Mouse (Mus musculus) 3T3-L1 (cell line): Measurements from ENCODE around the gene Golgb1.
"Not testable (repeated sequence)": the region's sequence is repeated elsewhere in the genome, so short reads cannot be mapped to it uniquely, and the experiment has no call there.

Source experiments
- DNase-seq: peaks from one replicate; pipeline ENCODE4 v3.0.0-alpha.2; 2015; ENCODE audit warnings: low read depth, low spot score

Golgb1 gene

GRCm38 (mm10) chr16:36874583-36875275 is at the start of gene Golgb1, which contains the start of gene Eaf2:
TSS of gene Golgb1 (plus strand) at chr16:36875140.
TSS of gene Eaf2 (minus strand) at chr16:36875003.
- DNase-seq = peak; percentile 100

DNA sequence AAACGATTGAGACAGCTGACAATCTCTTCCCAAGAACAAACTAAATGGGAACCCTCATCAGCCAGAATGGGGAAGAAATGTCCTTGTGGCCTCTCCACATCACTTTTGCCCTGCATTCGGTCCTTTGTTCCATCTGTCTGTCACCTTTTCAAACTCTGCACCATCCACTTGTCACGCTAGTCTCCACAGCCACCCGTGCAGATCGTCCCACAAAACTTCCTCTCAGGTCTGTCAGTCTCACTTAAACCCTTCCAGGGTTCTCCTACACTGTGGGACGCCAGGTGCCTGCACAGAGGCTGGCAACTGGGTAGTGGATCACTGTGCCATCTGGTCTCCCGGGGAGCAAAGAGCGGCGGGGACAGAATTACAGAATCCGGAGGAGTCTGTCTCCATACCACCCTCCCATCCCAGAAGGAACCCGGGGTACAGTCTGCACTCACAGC is 47.3 kb upstream of the Golgb1 start:
- DNase-seq = peak; percentile 6

DNA sequence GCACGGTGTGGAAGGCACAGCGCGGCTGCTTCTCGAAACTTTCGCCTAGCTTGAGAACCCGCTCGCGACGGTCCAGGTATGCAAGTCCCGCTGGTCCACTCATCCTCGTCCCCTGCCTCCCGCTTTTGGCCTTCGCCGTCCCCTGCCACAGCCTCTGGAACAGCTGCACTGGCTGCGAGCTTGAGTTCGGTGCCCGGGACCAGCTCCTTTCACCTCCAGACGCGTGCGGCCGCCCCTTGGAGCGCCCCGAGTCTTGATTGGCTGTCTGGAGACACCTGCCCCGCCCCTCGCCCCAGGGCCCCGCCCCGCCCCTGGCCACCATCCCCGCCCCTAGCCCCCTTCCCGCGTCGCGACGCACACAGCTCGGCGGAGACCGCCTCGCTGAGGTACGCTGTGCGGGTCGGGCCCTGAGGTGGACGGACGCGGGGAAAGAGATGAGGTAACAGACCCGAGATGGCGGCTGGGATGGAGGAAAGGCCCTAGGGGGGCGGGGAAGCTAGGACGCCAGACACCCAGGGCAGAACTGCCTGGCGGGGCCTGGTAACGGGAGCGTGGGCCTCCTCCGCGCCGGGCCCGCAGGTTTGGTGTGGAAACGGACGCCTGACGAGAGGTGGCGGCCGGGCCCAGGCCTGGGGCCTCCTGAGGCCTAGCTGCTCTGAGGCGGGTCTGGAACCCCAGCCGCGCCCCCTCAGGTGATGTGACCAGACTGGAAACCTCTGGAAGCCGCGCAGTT is 46.7 kb upstream of the Golgb1 start, which contains the start of gene Iqcb1:
TSS of gene Iqcb1 (plus strand) at position 332 of the 733 bp plus-strand sequence.
- peak; percentile 77 for DNase-seq

DNA sequence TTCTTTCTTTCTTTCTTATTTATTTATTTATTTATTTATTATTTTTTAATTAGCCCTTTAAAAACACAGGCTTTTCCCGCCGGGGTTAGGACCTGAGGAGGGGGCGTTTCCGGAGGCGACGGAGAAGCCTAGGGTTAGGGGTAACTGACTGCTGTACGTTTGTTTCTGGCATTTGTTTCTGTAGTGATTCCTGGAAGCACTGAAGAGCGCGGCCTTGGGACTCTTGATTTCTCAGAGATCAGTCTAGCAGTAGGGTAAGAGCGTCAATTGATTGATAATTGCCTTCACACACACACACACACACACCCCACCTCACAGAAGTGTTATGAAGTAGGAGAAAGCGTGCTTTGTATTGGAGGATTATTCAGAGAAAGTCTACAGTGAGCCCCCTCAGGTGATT is 46.1 kb upstream of the Golgb1 start:
- peak; percentile 32 for DNase-seq

DNA sequence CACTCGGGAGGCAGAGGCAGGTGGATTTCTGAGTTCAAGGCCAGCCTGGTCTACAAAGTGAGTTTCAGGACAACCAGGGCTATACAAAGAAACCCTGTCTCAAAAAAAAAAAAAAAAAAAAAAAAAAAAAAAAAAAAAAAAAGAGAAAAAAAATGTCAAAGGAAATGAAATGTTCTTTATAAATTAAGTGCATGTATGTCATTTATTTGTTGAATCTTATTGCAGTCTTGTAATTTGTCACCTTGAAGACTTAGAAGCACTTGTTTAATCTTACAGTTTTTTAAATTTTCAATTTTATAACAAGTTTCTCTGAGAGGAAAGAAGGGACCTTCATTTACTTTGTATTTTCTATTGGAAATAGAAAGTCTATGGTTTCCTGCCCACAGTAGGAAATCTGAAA is 28.0 kb upstream of the Golgb1 start:
- DNase-seq = not testable (repeated sequence)

DNA sequence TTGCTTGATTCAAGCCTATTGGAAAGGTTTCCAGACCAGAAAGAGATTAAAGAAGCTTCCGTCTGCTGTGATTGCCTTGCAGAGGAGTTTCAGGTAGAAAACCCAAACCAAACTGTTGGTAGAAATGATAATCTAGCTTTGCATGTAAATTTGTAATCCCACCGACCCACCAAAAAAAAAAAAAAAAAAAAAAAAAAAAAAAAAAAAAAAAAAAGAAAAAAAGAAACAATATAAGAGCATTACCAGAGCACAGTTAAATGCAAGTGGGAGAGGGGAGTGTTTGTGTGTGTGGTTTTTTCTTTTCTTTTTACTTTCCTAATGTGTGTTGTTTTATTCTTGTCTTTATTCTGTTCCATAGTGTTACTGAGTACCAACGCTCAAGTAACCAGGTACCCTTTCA is 23.7 kb upstream of the Golgb1 start:
- DNase-seq = no peak

GRCm38 (mm10) chr16:36863585-36863984 is 11.4 kb upstream of the Golgb1 start:
- no peak for DNase-seq

DNA sequence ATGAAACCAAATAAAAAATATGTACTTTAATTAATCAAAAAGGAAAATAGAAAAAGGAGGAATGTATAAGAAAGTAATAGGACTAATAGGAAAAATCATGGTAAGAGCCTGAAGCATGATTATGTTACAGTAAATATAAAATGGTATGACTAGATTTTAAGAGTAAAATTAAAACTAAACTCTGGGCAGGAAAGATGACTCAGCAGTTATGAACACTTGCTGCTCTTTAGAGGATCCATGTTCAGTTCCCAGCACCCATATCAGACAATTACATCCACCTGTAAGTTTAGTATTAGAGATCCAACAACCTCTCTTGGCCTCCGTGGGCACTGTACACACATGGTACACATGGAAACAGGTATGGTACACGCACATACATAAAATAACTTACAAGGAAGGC is 5.5 kb upstream of the Golgb1 start:
- DNase-seq = no peak

- DNase-seq = peak; percentile 71
Measured at GRCm38 (mm10) chr16:36875276-36875851, 424 bp downstream of the Golgb1 start.

- DNase-seq = peak; percentile 63
Measured at GRCm38 (mm10) chr16:36877316-36877715, 2.4 kb downstream of the Golgb1 start.

DNA sequence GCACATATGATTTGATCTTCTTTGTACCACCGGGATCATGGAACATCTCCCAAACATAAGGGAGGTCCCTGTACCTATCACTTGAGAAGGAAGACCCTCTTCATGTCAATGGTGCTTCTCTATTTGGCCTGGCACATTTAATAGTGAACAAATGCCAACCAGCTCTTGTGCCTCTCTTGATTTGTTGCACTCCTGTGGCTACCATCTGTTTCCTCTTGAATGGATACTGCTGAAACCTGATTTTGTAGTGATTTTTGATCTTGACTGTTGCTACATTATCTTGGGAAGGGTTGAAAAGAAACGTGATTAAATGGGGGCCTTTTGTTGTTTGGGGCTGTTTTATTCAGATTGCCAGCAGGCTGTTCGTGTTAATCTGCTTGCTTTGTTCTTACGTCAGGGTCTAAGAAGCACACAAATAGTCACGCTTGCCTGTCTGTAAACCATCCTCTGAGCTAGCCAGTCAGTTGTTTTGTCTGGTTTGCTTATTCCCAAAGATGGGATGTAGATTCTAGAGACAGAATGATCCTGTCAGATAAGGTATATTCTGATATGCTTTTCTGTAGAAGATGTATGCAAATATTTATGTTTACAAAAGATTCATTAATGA is 7.9 kb downstream of the Golgb1 start:
- DNase-seq = no peak

DNA sequence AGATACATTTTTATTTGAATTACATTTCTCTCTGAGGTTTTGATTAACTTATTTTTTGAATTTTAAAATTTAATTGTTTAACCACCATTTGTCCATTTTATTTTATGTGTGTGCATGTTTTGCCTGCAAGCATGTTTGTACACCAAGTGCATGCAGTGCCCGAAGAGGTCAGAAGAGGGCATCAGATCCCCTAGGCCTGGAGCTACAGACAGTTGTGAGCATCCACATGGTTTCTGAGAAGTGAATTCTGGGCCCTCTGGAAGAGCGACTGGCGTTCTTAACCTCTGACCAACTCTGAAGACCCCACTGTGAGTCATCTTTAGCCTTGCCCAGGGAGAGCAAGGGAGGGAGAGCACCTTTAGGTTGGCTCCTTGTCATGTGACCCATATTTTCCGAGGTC is 9.9 kb downstream of the Golgb1 start:
- DNase-seq = peak; percentile 59

DNA sequence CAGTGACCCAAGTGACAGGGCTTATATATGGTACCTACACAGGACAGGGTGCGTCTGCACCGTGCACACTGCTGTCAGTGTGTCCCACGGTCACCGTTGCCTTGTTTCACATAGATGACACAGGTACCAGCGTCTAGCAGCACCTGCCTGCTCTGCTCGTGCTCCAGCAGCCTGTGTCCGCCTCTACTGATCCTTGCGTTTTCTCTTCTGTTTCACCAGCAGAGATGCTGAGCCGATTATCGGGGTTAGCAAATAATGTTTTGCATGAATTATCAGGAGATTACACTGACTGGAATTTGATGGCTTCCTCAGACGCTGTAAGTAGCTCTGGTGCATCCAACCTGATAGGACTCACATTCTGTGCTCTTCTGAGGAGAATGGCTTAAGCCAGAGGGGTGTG is 11.0 kb downstream of the Golgb1 start:
- no peak for DNase-seq

DNA sequence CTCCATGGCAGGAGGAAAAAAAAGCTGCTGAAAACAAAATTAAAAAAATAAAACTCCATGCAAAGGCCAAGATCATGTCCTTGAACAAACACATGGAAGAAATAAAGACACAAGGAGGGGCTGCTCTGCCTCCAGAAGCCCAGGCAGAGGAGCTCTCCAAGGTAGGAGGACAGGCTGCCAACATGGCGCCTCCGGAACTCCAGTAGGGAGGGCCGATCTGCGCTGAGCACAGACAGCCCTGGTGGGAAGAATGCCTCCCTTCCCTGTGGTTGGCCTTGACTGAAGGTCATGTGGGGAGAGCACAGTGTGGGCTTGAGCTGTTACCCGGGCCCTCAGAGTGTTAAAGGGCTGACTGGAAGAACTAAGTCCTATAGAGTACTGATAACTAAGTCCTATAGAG is 12.6 kb downstream of the Golgb1 start:
- DNase-seq = no peak

DNA sequence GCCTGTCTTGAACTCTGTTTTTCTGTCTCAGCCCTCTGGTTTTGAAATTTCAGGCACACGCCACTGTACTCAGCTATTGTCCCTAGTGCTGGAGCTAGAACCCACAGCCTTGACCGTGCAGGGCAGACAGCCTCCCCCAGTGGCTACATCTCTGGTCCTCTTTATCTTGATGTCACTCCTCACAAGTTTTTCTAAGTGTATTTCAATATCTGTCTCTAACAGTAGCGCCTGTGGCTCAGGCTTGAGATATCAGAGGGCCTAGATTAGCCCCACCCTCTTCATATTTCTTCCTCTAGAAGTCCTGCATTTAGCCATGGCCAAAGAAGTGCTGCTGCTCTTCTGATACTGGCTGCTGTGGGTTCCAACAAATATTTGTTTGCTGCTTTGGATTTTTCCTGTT is 15.6 kb downstream of the Golgb1 start:
- no peak for DNase-seq

GRCm38 (mm10) chr16:36891415-36891814 is 16.5 kb downstream of the Golgb1 start:
- DNase-seq = no peak

DNA sequence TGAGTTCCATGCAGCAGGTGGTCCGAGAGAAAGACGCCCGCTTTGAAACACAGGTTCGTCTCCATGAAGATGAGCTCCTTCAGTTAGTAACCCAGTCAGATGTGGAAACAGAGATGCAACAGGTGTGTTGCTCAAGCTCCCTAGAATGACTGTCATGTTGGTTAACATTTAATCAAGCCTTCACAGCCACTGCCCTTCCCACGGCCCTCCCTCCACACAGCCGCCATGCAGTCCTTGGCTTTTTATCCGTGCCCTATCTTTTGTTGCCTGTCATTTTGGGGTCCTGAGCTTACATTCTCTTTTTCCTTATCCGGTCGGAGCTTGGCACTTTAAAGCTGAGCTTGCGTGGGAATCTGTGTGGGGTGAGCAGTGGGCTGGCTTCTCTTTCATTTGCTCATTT is 18.4 kb downstream of the Golgb1 start:
- no peak for DNase-seq

DNA sequence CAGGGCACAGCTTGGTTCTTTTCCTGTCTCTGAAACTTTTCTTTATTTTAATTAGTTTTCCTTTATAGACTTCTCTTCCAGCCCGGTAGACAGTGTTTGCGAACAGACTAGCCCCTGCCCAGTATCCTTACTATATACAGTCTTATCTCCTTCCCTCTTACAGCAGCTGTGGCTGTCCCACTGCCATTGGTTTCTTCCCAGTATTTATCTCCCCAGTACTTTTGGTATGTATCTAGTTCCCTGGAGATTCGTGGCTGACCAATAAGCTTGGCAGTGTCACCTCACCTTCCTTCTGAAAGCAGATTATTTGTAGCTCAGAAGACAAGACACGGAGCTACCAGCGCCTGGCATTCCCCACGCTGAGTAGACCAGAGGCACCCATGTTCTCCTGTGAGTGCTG is 21.8 kb downstream of the Golgb1 start:
- DNase-seq = no peak

DNA sequence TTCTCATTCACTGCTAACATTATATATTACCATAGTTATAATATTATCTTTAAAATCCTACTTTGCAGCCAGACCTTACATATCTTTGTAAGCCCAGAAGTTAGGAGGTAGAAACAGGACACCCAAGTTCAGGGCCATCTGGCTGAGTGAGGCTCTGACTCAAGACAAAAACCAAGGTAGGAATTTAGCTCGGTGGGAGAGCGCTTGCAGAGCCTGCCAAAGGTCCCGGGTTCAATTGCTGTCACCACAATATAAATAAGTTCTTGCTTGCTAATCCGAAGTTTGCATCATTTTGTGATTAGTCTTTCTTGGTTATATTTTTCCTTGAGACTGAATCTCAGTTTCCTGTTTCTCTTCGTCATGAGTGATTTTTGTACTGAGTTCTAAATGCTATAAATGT is 28.2 kb downstream of the Golgb1 start:
- no peak for DNase-seq

DNA sequence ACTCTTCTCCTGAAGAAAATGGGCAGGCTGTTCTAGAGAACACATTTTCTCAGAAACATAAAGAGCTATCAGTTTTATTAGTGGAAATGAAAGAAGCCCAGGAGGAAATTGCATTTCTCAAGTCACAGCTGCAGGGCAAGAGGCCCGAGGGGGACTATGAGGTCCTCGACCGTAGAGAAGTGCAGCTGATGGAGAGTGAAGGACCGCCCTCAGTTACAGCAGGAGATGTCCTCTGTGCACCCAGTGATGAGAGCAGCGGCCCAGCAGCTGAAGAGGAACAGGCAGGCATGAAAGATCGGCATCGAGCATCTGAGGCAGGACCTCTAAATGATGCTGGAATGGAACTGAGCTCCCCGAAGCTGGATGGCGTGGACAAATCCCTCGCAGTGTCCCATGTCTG is 37.0 kb downstream of the Golgb1 start:
- DNase-seq = no peak

- no peak for DNase-seq
Measured at GRCm38 (mm10) chr16:36912311-36912710, 37.4 kb downstream of the Golgb1 start.

- DNase-seq = no peak
Measured at GRCm38 (mm10) chr16:36914195-36914594, 39.3 kb downstream of the Golgb1 start.
